Mouse (Mus musculus): ENCODE data around the gene Gcc2. TPM values are rescaled to one million over a fixed set of nuclear protein-coding genes. Genes with fewer than 3 reads are reported as not detected.
"Not testable (repeated sequence)": the region's sequence is repeated elsewhere in the genome, so short reads cannot be mapped to it uniquely, and the experiment has no call there.

The Gcc2 gene
- polyA plus RNA-seq, 1 experiment, result 4.0 TPM

DNA sequence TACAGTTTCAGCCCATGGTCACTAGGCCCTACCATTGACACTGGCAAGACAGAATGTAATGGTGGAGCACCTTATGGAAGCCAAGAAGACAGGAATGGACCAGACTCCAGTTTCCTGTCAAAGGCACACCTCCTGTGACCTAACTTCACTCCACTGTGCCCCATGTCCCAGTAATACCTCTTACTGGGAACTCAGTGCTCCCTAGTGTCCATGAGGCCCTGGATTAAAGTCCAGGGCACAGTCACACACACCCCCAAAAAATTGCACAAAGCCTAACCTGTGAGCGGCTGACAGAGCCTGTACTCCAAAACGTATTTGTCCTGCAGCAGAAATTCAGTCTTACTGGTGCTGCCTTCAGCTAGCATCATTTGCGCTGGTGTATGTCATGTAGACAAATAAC is 40.3 kb downstream of the Gcc2 start:
- Histone ChIP-seq H3K27me3 (replicated peaks) (no peaks in the 10 kb centered on the region), H3K9me3 (peaks cover 3% of the 10 kb centered on the region; the same call in 1 of the 2 replicates), H3K4me3 (replicated peaks) (no peak overlapping the region), H3K36me3 (replicated peaks; ENCODE audit: low read length) (peaks cover 98% of the 10 kb centered on the region), H3K4me1 (peaks cover 14% of the 10 kb centered on the region)
- no peak for TF ChIP-seq GATA1 (IDR thresholded peaks at IDR 0.05; ENCODE audit: borderline replicate concordance, low read length)
- TF ChIP-seq FLI1 (IDR thresholded peaks at IDR 0.05; ENCODE audit: low read length), result no peak

DNA sequence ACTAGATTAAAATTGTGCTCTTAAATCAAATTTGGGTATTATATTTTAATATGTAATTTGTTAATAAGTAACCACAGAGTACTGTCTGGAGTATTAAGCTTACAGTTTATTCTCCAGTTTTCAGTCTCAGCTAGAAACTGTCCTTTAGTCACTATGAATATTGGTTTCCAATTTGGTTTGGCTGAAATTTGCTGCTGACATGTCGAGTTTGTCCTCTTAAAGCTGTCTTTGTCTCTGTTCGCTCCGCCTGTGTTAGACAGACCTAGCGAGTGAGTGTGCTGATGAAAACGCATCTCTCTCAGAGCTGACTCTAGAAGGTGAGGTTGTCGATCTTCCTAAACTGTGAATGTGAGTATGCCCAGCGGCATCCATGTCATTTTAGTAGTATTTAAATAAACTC is 49.7 kb downstream of the Gcc2 start:
- Histone ChIP-seq H3K9me3 (no peaks in the 10 kb centered on the region), H3K4me3 (replicated peaks) (no peak overlapping the region), H3K27me3 (replicated peaks) (no peaks in the 10 kb centered on the region), H3K36me3 (replicated peaks; ENCODE audit: low read length) (peaks cover 85% of the 10 kb centered on the region), H3K4me1 (peaks cover 9% of the 10 kb centered on the region; the same call in 1 of the 2 replicates)
- TF ChIP-seq GATA1 (IDR thresholded peaks at IDR 0.05; ENCODE audit: borderline replicate concordance, low read length) (no peak), FLI1 (IDR thresholded peaks at IDR 0.05; ENCODE audit: low read length) (no peak)

DNA sequence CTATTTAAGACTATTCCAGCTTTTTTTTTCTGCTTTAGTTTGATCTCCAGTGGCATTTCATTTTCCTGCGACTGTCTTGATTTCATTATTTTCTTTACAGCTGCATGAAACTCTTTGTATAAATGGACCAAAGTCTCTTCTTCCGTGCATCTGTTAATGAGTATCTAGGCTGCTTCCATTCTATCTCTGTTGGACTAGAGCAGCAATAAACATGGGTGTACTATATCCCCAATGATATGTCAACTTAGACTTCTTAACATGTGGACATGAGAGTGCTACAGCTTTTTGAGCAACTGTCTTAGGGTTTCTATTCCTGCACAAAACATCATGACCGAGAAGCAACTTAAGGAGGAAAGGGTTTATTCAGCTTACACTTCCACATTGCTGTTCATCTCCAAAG is 51.6 kb downstream of the Gcc2 start:
- Histone ChIP-seq H3K27me3 (replicated peaks) (no peaks in the 10 kb centered on the region), H3K4me1 (peaks cover 12% of the 10 kb centered on the region), H3K4me3 (replicated peaks) (no peak overlapping the region), H3K9me3 (no peaks in the 10 kb centered on the region), H3K36me3 (replicated peaks; ENCODE audit: low read length) (peaks cover 81% of the 10 kb centered on the region)
- TF ChIP-seq FLI1 (IDR thresholded peaks at IDR 0.05; ENCODE audit: low read length), result no peak
- no peak for TF ChIP-seq GATA1 (IDR thresholded peaks at IDR 0.05; ENCODE audit: borderline replicate concordance, low read length)

DNA sequence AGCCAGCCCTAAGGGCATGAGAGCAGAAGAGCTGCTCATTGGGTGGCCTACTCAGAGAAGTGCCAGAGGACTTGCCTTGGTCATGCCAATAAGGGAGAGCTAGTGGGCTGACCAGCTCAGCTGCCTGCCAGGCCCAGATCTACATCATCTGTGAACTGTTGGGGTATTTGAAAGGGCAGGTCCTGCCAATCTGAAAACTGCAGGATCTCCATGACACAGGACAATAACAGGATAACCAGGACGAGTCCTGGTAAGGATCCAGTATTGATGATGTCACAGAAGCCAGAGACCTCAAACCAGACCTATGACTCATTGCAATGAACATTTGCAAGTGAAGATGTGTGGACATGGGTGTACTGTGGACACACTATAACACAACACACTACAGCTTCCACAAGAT is 55.5 kb downstream of the Gcc2 start:
- peaks cover 21% of the 10 kb centered on the region; the same call in 1 of the 2 replicates for H3K9me3 ChIP-seq
- TF ChIP-seq FLI1 (IDR thresholded peaks at IDR 0.05; ENCODE audit: low read length) (no peak), GATA1 (IDR thresholded peaks at IDR 0.05; ENCODE audit: borderline replicate concordance, low read length) (no peak)
- H3K27me3 ChIP-seq (replicated peaks), result no peaks in the 10 kb centered on the region
- no peak overlapping the region for H3K4me3 ChIP-seq (replicated peaks)
- peaks cover 85% of the 10 kb centered on the region for H3K36me3 ChIP-seq (replicated peaks; ENCODE audit: low read length)
- H3K4me1 ChIP-seq, result peaks cover 12% of the 10 kb centered on the region

DNA sequence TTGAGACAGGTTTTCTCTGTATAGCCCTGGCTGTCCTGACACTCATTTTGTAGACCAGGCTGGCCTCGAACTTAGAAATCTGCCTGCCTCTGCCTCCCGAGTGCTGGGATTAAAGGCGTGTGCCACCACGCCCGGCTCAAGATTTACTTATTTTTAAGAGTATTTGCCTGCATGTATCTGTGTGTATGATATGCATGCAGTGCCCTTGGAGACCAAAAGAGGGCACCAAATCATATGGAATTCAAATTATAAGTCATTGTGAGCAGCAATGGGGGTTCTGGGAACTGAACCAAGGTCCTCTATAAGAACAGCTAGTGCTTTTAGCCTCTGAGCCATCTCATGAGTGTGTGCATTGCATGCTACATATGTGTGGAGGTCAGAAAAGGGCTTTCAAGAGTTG is 57.6 kb downstream of the Gcc2 start:
- Histone ChIP-seq H3K4me3 (replicated peaks) (no peak overlapping the region), H3K9me3 (peaks cover 21% of the 10 kb centered on the region; the same call in 1 of the 2 replicates), H3K4me1 (peaks cover 7% of the 10 kb centered on the region; the same call in 1 of the 2 replicates), H3K36me3 (replicated peaks; ENCODE audit: low read length) (peaks cover 66% of the 10 kb centered on the region), H3K27me3 (replicated peaks) (no peaks in the 10 kb centered on the region)
- TF ChIP-seq GATA1 (IDR thresholded peaks at IDR 0.05; ENCODE audit: borderline replicate concordance, low read length) (no peak), FLI1 (IDR thresholded peaks at IDR 0.05; ENCODE audit: low read length) (no peak)

DNA sequence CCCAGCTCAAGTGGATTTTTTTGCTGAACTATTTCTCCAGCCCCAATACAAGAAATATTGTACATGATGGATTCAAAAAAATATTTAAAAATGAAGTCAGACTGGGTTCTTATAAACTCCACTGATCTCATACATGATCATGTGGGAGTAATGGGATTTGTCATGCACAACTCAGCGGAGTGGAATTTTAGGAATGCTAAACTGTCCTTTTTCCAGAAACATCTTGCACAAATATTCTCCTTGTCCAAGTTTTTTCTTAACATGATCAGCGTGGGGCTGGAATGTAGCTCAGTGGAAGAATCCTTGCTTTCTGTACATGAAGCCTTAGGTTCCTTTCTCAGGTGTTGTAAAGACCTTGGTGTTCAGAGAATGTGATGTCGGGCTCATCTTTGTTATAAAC is 65.6 kb downstream of the Gcc2 start:
- no peak overlapping the region for H3K4me3 ChIP-seq (replicated peaks)
- H3K27me3 ChIP-seq (replicated peaks), result no peaks in the 10 kb centered on the region
- H3K4me1 ChIP-seq, result peaks cover 24% of the 10 kb centered on the region
- peaks cover 6% of the 10 kb centered on the region for H3K9me3 ChIP-seq
- H3K36me3 ChIP-seq (replicated peaks; ENCODE audit: low read length), result peaks cover 9% of the 10 kb centered on the region
- no peak for TF ChIP-seq FLI1 (IDR thresholded peaks at IDR 0.05; ENCODE audit: low read length)

DNA sequence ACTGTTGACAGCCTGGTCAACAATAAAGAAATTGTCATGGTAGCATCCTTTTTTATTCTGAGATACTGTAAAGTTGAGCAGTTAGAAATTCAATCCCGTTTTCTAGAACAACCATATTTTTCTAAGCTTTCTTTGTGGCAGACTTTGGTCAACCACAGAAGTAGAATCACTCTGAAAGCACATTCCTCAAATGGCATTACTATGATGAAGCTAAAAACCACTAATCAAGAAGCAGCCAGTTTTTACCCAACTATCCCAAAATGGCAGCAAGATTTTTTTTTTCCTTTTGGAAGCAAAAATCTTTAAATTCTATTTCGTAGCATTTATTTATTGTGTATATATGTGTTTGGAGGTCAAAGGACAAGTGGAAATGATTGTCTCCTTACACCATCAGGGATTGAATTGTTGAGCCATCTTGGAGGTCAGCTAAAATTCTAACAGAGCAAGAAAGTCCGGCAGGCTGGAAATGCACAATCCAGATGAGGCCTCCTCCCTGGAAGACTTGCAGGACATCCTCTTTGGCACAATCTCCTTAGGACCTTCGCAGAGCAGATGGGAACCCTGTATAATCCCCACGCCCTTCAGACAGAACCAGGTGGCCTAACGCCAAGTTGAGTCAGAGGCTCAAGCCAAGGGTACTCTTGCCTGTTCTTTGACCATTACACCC is 67.2 kb downstream of the Gcc2 start:
- no peaks in the 10 kb centered on the region for H3K27me3 ChIP-seq (replicated peaks)
- TF ChIP-seq FLI1 (IDR thresholded peaks at IDR 0.05; ENCODE audit: low read length) (no peak), GATA1 (IDR thresholded peaks at IDR 0.05; ENCODE audit: borderline replicate concordance, low read length) (no peak)
- H3K36me3 ChIP-seq (replicated peaks; ENCODE audit: low read length), result peaks cover 25% of the 10 kb centered on the region
- peaks cover 6% of the 10 kb centered on the region for H3K9me3 ChIP-seq
- peaks cover 38% of the 10 kb centered on the region for H3K4me1 ChIP-seq
- peak overlapping the region; percentile 98 for H3K4me3 ChIP-seq (replicated peaks)

DNA sequence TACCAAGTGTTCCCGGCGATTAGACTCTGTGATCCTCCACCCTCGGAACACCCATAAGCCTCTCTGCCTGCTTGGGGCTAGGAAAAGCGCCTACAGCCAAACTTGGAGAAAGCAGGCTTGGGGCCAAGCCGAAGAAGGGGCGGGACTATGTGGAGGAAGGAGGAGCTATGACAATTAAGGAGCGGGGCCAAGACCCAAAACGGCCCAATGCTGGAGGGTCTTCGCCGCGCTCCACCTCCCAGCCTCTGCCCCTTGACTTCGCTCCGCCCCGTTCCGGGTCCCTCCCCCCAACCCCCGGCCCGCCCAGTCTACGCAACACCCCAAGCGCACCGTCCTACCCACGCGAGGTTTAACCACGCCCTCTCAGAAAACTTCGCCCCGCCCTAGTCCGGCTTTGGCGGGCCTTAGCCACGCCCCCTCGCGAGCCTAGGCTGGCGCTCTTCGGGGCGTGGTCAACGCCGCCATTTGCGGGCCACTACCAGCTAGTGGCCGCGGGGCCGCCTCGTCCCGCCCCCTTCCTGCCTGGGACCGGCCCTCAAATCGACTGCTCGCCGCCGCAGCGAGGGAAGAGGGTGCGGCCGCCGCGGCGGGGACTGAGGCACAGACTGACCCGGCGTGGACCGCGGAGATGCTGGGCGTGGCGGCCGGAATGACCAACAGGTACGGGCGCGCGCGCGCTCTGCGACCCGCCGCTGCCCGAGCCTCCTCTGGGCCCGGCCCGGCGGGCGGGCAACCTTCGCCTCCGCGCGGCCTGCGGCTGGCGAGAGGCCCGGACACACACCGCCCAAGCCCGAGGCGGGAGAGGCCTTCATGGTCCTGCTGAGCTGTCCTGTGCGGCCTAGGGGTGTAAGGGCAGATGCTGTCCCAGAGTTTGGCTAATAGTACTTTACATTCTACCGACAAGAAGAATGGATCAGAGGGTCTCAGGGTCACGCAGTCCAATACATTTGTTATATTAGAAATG is 68.0 kb downstream of the Gcc2 start, which contains the start of gene Lims1:
Lims1 (plus strand) TSS at position 439 of the 964 bp plus-strand sequence.
- H3K9me3 ChIP-seq, result peaks cover 6% of the 10 kb centered on the region
- peaks cover 29% of the 10 kb centered on the region for H3K36me3 ChIP-seq (replicated peaks; ENCODE audit: low read length)
- TF ChIP-seq FLI1 (IDR thresholded peaks at IDR 0.05; ENCODE audit: low read length), result no peak
- no peak for TF ChIP-seq GATA1 (IDR thresholded peaks at IDR 0.05; ENCODE audit: borderline replicate concordance, low read length)
- H3K4me3 ChIP-seq (replicated peaks), result peak within 1 kb of the TSS; percentile 98
- H3K4me1 ChIP-seq, result peaks cover 42% of the 10 kb centered on the region
- no peaks in the 10 kb centered on the region for H3K27me3 ChIP-seq (replicated peaks)

DNA sequence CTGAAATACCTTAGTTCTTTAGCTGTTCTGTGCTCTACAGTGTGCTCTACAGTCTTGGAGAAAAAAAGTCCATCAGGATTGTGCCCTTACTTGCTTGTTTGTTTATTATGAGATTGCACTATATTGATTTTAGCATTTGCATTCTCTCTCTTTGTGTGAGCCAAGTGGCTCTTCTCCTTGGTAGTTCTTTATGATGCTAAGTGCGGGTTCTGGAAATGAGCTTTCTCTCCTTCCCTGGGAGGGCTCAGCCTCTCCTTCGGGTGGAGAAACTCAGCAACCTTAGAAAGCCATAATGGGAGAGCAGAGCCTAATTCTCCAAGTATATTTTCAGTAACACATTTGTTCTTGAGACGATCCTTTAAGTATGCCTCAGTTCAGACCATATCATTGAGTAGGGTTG is 71.0 kb downstream of the Gcc2 start:
- no peaks in the 10 kb centered on the region for H3K9me3 ChIP-seq
- peaks cover 52% of the 10 kb centered on the region for H3K36me3 ChIP-seq (replicated peaks; ENCODE audit: low read length)
- H3K4me3 ChIP-seq (replicated peaks), result peak overlapping the region; percentile 98
- TF ChIP-seq FLI1 (IDR thresholded peaks at IDR 0.05; ENCODE audit: low read length), result no peak
- TF ChIP-seq GATA1 (IDR thresholded peaks at IDR 0.05; ENCODE audit: borderline replicate concordance, low read length), result no peak
- peaks cover 68% of the 10 kb centered on the region for H3K4me1 ChIP-seq
- no peaks in the 10 kb centered on the region for H3K27me3 ChIP-seq (replicated peaks)

DNA sequence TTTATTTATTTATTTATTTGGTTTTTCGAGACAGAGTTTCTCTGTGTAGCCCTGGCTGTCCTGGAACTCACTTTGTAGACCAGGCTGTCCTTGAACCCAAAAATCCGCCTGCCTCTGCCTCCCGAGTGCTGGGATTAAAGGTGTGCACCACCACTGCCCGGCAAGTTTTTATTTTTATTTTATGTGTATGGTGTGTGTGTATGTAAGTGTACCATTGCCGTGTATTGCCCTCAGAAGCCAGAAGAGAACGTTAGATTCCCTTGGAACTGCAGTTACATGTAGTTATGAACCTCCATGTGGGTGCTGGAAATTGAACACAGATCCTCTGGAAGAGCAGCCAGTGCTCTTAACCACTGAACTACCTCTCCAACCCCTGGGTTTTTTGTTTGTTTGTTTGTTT is 72.5 kb downstream of the Gcc2 start:
- peaks cover 68% of the 10 kb centered on the region for H3K4me1 ChIP-seq
- not testable (repeated sequence) for H3K27me3 ChIP-seq (replicated peaks); H3K9me3 ChIP-seq
- peak overlapping the region; percentile 85 for H3K4me3 ChIP-seq (replicated peaks)
- peaks cover 65% of the 10 kb centered on the region for H3K36me3 ChIP-seq (replicated peaks; ENCODE audit: low read length)
